Mouse (Mus musculus) limb, embryonic 11.5 days (tissue): ENCODE measurements around the gene Prr3. TPM values are rescaled to one million over a fixed set of nuclear protein-coding genes. Genes with fewer than 3 reads are reported as not detected.
A peak's percentile ranks its signal among the peaks of the same experiment; 100 is the strongest.
"Not testable (repeated sequence)": the region's sequence is repeated elsewhere in the genome, so short reads cannot be mapped to it uniquely, and the experiment has no call there.

Experiments used
- ATAC-seq: fragments of 200-750 bp; cut with Nextera tagmentation; 2 replicates; pipeline ENCODE4 v1.8.0; 2017; ENCODE audit warnings: low read depth; ENCODE audit not compliant: insufficient number of reproducible peaks, low FRiP score, low TSS enrichment
- DNase-seq: peaks from one replicate; pipeline ENCODE4 v3.0.0-alpha.2; 2015; ENCODE audit warnings: low spot score
- H3K27ac ChIP-seq: fragments of 300-500 bp; sonication (generic); replicated peaks from 2 replicates; pipeline ENCODE4 v1.5.1; 2014; ENCODE audit warnings: low read depth, mild to moderate bottlenecking, low read length
- H3K27me3 ChIP-seq: fragments of 300-500 bp; sonication (generic); 2 replicates; pipeline ENCODE4 v1.6.1; 2014; ENCODE audit warnings: mild to moderate bottlenecking, low read length, mixed read lengths; ENCODE audit not compliant: control insufficient read depth, insufficient read depth
- H3K36me3 ChIP-seq: fragments of 300-500 bp; sonication (generic); 2 replicates; pipeline ENCODE4 v1.6.1; 2014; ENCODE audit warnings: mild to moderate bottlenecking, low read length, moderate library complexity, mixed read lengths; ENCODE audit not compliant: control insufficient read depth, insufficient read depth
- H3K4me1 ChIP-seq: fragments of 300-500 bp; sonication (generic); 2 replicates; pipeline ENCODE4 v1.6.1; 2014; ENCODE audit warnings: low read length, mixed read lengths; ENCODE audit not compliant: control insufficient read depth, insufficient read depth
- H3K4me2 ChIP-seq: fragments of 300-500 bp; sonication (generic); 2 replicates; pipeline ENCODE4 v1.6.1; 2014; ENCODE audit warnings: low read depth, mild to moderate bottlenecking, moderate library complexity; ENCODE audit not compliant: severe bottlenecking
- H3K4me3 ChIP-seq: fragments of 300-500 bp; sonication (generic); 2 replicates; pipeline ENCODE4 v1.5.1; 2014; ENCODE audit warnings: low read depth, low read length
- H3K9ac ChIP-seq: fragments of 300-500 bp; sonication (generic); 2 replicates; pipeline ENCODE4 v1.6.1; 2014; ENCODE audit warnings: mild to moderate bottlenecking, low read length
- H3K9me3 ChIP-seq: fragments of 300-500 bp; sonication (generic); 2 replicates; pipeline ENCODE4 v1.6.1; 2016; ENCODE audit warnings: low read length; ENCODE audit not compliant: control insufficient read depth
- WGBS: fragments of 180-500 bp; shearing (Covaris S2); extraction: QIAGEN DNeasy Blood & Tissue Kit; methylation state at CpG from one replicate; pipeline ENCODE4 v1.1.7; 2014; 5-methylcytosine and 5-hydroxymethylcytosine counted together
- polyA plus RNA-seq: library from polyadenylated mRNA; unstranded; fragments of >200 nt; fragmentation: Nextera tagmentation; extraction: Ambion mirVana; gene quantifications from 2 replicates; pipeline ENCODE4 v1.2.1, GENCODE M21; 2014

Prr3 gene
- polyA plus RNA-seq, 1 experiment from 2014 or later: 41.7 TPM

DNA sequence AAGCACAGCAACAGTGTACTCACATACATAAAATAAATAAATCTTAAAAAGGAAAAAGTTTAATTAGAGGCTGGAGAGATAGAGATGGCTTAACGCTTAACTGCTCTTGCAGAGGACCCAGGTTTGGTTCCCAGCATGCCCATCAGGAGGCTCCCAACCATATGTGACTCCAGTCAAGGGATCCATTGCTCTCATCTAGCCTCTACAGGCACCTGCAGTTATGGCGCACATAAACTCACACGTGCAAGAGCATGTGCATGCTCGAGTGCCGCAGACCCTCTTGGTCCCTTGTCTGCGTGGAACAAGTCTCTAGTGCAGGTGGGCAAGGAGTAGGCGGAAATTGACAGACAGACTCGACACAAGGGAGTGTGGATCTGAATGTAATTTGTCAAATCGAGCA, 42.1 kb upstream of the Prr3 start:
- H3K9ac ChIP-seq: no peak overlapping the region
- no peak overlapping the region for H3K4me3 ChIP-seq
- H3K4me1 ChIP-seq: no peaks in the 10 kb centered on the region
- no peaks in the 10 kb centered on the region for H3K36me3 ChIP-seq
- 93% methylated on average over 9 of the region's 9 CpGs for WGBS
- H3K27me3 ChIP-seq: no peaks in the 10 kb centered on the region
- H3K9me3 ChIP-seq: no peaks in the 10 kb centered on the region
- ATAC-seq (no peak), DNase-seq (no peak)
- H3K27ac ChIP-seq: no peak overlapping the region
- H3K4me2 ChIP-seq: no peak overlapping the region

DNA sequence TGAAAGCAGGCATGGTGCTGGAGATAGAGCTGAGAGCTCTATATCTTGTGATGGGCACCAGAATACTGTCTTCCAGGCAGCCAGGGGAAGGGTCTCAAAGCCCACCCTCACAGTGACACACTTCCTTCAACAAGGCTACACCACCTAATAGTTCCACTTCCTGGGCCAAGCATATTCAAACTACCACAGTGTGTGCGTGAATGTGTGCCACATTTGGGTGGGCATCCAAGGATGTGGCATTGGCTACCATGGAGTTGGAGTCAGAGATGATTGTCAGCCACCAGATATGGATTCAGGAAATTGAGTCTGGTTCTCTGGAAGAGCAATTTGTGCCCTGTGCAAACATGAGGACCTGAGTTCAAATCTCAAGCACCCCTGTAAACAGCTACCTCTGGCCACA, 41.3 kb upstream of the Prr3 start:
- DNase-seq (no peak), ATAC-seq (no peak)
- Histone ChIP-seq H3K9me3 (no peaks in the 10 kb centered on the region), H3K27ac (no peak overlapping the region), H3K4me3 (no peak overlapping the region), H3K4me1 (no peaks in the 10 kb centered on the region), H3K27me3 (no peaks in the 10 kb centered on the region), H3K4me2 (no peak overlapping the region), H3K36me3 (no peaks in the 10 kb centered on the region), H3K9ac (no peak overlapping the region)
- 81% methylated on average over 1 of the region's 1 CpGs for WGBS

DNA sequence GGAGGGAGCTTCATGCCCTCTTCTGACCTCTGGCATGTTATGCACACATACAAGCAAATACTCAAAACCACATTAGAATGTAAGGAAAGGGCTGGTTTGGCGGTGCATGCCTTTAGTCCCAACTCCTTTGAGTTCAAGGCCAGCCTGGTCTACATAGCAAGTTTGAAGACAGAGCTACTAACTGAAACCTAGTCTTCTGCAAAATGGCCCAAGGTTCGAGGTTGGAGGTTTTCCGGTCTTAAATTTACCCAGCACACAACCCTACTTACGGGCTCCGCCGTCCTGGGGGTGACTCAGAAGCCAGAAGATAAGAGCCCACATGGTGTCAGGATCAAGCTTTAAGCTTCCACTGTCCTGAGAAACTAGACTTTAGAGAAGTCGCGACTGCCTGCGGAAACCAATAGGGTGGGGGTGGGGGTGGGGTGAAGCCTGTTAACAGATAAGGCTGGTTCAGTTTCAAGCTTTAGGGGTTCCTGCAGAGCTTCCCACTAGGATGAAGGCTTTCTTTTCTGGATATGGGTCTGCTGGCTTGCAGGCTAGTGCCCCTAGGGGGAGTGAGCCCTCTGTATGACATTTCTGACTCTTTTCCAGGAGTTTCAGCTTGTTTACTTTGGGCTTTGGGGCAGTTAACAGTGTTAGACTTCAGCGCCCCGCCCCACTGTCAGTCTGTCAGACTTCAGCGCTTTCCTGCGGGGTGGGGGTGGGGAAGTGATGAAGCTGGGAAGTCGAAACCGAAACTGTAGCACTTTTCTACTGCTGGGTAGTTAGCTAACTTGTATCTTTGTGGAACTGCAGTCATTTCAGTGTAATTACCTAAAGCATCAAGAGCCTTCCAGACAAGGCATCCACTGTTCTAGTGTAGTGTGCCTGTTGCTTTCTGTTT, 40.4 kb upstream of the Prr3 start, which contains the start of gene H2-T24:
Gene H2-T24, minus strand, starts transcription at position 370 of the 883 bp plus-strand sequence.
- DNase-seq: peak; percentile 29
- H3K27ac ChIP-seq: no peak within 1 kb of the TSS
- no peaks in the 10 kb centered on the region for H3K4me1 ChIP-seq
- ATAC-seq: no peak
- WGBS: 40% methylated on average over 15 of the region's 15 CpGs
- no peaks in the 10 kb centered on the region for H3K9me3 ChIP-seq
- no peaks in the 10 kb centered on the region for H3K27me3 ChIP-seq
- H3K4me2 ChIP-seq: no peak within 1 kb of the TSS
- no peak within 1 kb of the TSS for H3K9ac ChIP-seq
- no peaks in the 10 kb centered on the region for H3K36me3 ChIP-seq
- no peak within 1 kb of the TSS for H3K4me3 ChIP-seq

DNA sequence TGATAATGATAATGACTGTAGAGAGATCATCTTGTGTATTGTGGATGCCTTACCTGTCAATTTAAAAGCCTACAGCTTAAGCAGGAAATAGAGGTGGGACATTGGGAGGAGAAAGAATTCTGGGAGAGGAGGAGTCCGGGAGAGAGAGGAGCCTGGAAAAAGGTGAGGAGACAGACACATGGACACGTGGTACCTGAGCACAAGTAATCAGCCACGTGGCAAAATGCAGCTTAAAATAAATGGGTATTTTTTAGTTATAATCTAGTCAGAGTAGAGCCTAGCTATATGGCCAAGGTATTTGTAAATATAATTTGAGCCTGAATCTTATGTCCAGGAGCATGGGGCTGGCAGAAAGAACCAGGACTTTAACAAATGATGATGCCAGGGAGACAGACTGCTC, 39.5 kb upstream of the Prr3 start:
- Histone ChIP-seq H3K9ac (no peak overlapping the region), H3K27ac (no peak overlapping the region), H3K4me3 (no peak overlapping the region), H3K4me1 (no peaks in the 10 kb centered on the region), H3K36me3 (no peaks in the 10 kb centered on the region; the same call in 1 of the 2 replicates), H3K9me3 (no peaks in the 10 kb centered on the region), H3K4me2 (no peak overlapping the region), H3K27me3 (no peaks in the 10 kb centered on the region)
- DNase-seq (no peak), ATAC-seq (no peak)
- WGBS: 71% methylated on average over 3 of the region's 3 CpGs

DNA sequence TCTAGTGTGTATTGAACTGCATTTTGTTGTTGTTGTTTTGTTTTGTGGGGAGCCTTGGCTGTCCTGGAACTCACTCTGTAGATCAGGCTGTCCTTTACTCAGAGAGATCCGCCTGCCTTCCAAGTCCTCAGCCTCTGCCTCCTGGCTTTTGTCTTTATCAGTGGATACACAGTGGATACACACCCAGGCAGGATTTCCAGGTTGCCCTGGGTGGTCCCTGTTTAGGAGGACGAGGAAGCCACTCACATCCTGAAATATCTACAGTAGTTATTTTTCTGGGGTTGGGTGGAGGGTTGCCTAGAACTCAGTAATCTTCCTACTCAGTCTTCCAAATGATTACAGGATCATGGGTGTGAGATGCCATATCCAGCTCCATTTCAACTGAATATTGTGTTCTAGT, 38.9 kb upstream of the Prr3 start:
- Histone ChIP-seq H3K36me3 (no peaks in the 10 kb centered on the region; the same call in 1 of the 2 replicates), H3K4me1 (no peaks in the 10 kb centered on the region), H3K9me3 (no peaks in the 10 kb centered on the region), H3K4me2 (no peak overlapping the region), H3K4me3 (no peak overlapping the region), H3K9ac (no peak overlapping the region), H3K27ac (no peak overlapping the region), H3K27me3 (no peaks in the 10 kb centered on the region)
- 83% methylated on average over 2 of the region's 2 CpGs for WGBS
- DNase-seq: no peak
- no peak for ATAC-seq

DNA sequence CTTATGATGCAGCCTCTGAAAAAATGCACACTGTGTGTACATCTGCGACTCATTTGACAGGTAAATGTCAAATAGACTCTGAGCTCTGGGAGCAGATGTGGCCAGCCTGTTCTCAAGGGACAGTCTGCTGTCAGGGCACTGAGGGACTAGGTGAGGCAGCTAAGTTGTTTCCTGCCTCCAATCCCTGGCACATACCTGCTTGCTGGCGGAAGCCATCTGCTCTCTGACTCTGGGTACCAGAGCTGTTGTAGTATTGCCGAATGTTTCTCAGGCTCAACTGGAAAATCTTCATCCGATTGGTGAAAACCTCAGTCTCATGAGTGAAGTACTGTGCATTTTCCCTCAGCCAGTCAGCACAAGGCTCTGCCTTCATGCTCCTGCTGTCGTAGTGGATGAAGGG, 37.0 kb upstream of the Prr3 start:
- H3K4me2 ChIP-seq: no peak overlapping the region
- no peaks in the 10 kb centered on the region; the same call in 1 of the 2 replicates for H3K36me3 ChIP-seq
- WGBS: 90% methylated on average over 5 of the region's 5 CpGs
- no peak overlapping the region for H3K9ac ChIP-seq
- no peaks in the 10 kb centered on the region for H3K27me3 ChIP-seq
- DNase-seq (no peak), ATAC-seq (no peak)
- H3K4me3 ChIP-seq: no peak overlapping the region
- H3K9me3 ChIP-seq: no peaks in the 10 kb centered on the region
- H3K4me1 ChIP-seq: no peaks in the 10 kb centered on the region
- H3K27ac ChIP-seq: no peak overlapping the region

DNA sequence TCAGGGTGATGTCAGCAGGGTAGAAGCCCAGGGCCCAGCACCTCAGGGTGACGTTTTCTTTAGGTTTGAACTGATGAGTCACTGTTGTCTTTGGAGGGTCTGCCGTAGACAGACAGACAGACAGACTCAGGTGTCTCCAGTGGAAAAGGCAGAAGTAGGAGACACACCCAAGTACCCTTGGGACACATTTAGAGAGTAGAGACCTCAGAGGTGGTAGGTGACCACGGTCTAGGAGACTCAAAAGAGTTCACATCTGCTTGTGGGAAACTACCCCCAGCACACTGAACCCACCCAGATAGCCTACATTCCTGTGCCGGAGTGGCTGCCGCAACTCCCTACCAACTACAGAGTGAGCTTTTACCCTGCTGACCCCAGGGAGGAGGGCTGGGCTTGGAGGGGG, 34.9 kb upstream of the Prr3 start:
- DNase-seq (no peak), ATAC-seq (no peak)
- Histone ChIP-seq H3K36me3 (no peaks in the 10 kb centered on the region; the same call in 1 of the 2 replicates), H3K4me3 (no peak overlapping the region), H3K4me1 (no peaks in the 10 kb centered on the region), H3K4me2 (no peak overlapping the region), H3K9ac (no peak overlapping the region), H3K27me3 (no peaks in the 10 kb centered on the region), H3K9me3 (no peaks in the 10 kb centered on the region), H3K27ac (no peak overlapping the region)
- 91% methylated on average over 5 of the region's 5 CpGs for WGBS

DNA sequence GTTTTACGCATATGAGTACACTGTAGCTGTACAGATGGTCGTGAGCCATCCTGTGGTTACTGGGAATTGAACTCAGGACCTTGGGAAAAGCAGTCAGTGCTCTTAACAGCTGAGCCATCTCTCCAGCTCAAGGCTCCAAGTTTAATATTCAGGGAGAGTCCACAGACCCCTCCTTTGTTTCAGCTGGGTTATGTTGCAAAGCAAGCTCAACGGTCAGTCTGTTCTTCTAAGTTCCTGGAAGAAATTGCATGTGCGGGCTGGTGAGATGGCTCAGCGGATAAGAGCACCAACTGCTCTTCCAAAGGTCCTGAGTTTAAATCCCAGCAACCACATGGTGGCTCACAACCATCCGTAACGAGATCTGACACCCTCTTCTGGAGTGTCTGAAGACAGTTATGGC, 24.4 kb upstream of the Prr3 start:
- not testable (repeated sequence) for H3K4me2 ChIP-seq, H3K9ac ChIP-seq, H3K4me3 ChIP-seq, H3K36me3 ChIP-seq, ATAC-seq, DNase-seq, H3K27me3 ChIP-seq, H3K4me1 ChIP-seq, H3K9me3 ChIP-seq, H3K27ac ChIP-seq
- 97% methylated on average over 7 of the region's 7 CpGs for WGBS
